Mouse (Mus musculus): ENCODE results near the gene Bhlhe40. TPM values are rescaled to one million over a fixed set of nuclear protein-coding genes. Genes with fewer than 3 reads are reported as not detected.
A peak's percentile ranks its signal among the peaks of the same experiment; 100 is the strongest.

Bhlhe40 gene
- total RNA-seq (2014; rRNA removed): 8.8 and 10.8 TPM in 2 replicates
- polyA plus RNA-seq (2015; fragmentation: Nextera tagmentation; extraction: Ambion mirVana): 5.9 and 7.9 TPM in 2 replicates

DNA sequence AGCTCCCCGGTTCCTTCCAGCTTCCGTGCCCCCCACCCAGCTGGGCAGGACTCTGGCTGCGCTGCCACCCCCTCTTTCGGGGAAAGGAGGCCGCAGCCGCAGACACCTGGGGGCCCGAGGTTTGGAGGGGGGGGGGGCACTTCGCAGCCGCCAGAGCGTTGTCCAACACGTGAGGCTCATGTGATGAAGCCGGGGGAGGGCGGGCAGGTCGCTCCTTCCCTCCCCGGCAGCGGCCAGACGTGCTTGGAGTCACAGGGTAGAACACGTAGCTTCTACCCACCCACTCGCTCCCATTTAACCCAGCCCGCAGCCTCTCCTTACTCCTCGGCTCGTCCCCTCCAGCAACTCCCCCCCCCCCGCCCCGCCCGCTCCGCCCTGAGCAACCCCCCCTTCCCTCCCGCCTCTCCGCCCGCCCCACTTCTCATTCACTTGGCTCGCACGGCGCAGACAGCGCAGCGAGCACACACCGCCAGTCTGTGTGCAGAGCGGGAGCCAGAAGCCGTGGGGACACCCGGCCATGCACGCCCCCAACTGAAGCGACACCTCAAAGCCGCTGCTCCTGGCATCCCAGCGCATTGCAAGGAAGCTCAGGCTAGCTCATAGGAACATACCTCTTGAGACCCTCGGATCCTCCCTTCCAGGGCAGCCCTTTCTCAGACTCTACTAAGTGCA, at the start of gene Bhlhe40:
Bhlhe40 (plus strand) TSS at position 424 of the 672 bp plus-strand sequence.
- Histone ChIP-seq H3K4me2 (ENCODE audit: low read depth, low read length, poor library complexity, severe bottlenecking) (peak within 1 kb of the TSS; percentile 86), H3K4me1 (ENCODE audit: insufficient read depth, low read length) (0 out of 2 replicates have a peak, but pooled peaks cover 7% of the 10 kb centered on the region), H3K36me3 (ENCODE audit: insufficient read depth, low read length) (peaks cover 7% of the 10 kb centered on the region; the same call in 1 of the 2 replicates), H3K27ac (ENCODE audit: low read depth, low read length) (peak within 1 kb of the TSS; percentile 90), H3K9ac (replicated peaks; ENCODE audit: low read length, poor library complexity, severe bottlenecking) (peak within 1 kb of the TSS; percentile 77), H3K4me3 (ENCODE audit: low read depth, low read length) (peak within 1 kb of the TSS; percentile 61), H3K9me3 (ENCODE audit: low read length) (no peaks in the 10 kb centered on the region), H3K27me3 (ENCODE audit: insufficient read depth, low read length) (no peaks in the 10 kb centered on the region)
- peak; percentile 93 for DNase-seq (ENCODE audit: low spot score)
- WGBS: 0% methylated on average over 18 of the region's 43 CpGs
- ATAC-seq (ENCODE audit: low FRiP score): peak; percentile 88
- TF ChIP-seq CTCF (IDR thresholded peaks at IDR 0.05): no peak

DNA sequence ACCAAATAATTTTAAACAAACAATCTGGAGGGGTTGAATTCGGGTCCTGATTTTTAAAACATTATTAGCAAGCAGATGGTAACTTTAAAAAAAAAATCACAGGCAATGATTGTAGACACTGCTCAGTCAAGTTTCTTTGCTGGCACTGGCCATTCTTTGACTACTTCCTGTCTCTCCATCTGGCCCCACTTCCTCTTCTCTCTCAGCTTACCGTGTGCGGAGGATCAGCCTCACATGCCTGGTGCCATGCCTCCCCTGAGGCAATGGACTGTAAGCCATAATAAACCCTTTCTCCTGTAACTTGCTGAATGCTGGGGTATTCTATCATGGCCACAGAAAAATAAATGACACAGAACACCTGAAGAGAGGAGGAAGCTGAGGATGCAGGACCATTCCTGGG, 48.8 kb upstream of the Bhlhe40 start:
- Histone ChIP-seq H3K4me2 (ENCODE audit: low read depth, low read length, poor library complexity, severe bottlenecking) (no peak overlapping the region), H3K27me3 (ENCODE audit: insufficient read depth, low read length) (no peaks in the 10 kb centered on the region), H3K9ac (replicated peaks; ENCODE audit: low read length, poor library complexity, severe bottlenecking) (no peak overlapping the region), H3K4me1 (ENCODE audit: insufficient read depth, low read length) (no peaks in the 10 kb centered on the region), H3K9me3 (ENCODE audit: low read length) (no peaks in the 10 kb centered on the region), H3K36me3 (ENCODE audit: insufficient read depth, low read length) (no peaks in the 10 kb centered on the region), H3K27ac (ENCODE audit: low read depth, low read length) (no peak overlapping the region), H3K4me3 (ENCODE audit: low read depth, low read length) (no peak overlapping the region)
- ATAC-seq (ENCODE audit: low FRiP score) (no peak), DNase-seq (ENCODE audit: low spot score) (no peak)
- no peak for TF ChIP-seq CTCF (IDR thresholded peaks at IDR 0.05)
- 84% methylated on average over 3 of the region's 3 CpGs for WGBS

DNA sequence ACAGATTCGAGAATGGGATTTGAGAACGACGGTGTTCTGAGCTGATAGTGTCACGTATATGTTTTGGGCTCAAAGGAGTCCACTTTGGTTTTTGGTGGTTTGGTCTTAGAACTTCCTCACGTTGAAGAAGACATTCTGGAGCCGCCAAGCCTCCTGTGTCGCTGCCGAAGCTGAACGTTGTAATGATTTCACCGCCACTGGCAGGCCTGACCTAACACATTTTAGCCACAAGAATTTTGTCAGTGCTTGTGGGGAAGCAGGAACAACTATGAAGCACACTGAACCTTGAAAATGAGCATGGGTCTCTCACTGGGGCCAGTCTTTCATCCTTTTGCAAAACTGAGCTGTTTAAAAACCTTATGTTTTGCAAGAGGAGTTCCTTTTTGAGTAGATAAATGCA, 42.4 kb upstream of the Bhlhe40 start:
- H3K9ac ChIP-seq (replicated peaks; ENCODE audit: low read length, poor library complexity, severe bottlenecking): no peak overlapping the region
- no peaks in the 10 kb centered on the region for H3K27me3 ChIP-seq (ENCODE audit: insufficient read depth, low read length)
- no peak for ATAC-seq (ENCODE audit: low FRiP score)
- H3K27ac ChIP-seq (ENCODE audit: low read depth, low read length): no peak overlapping the region
- H3K4me2 ChIP-seq (ENCODE audit: low read depth, low read length, poor library complexity, severe bottlenecking): no peak overlapping the region
- no peaks in the 10 kb centered on the region for H3K36me3 ChIP-seq (ENCODE audit: insufficient read depth, low read length)
- DNase-seq (ENCODE audit: low spot score): no peak
- H3K4me1 ChIP-seq (ENCODE audit: insufficient read depth, low read length): no peaks in the 10 kb centered on the region
- no peak for TF ChIP-seq CTCF (IDR thresholded peaks at IDR 0.05)
- no peaks in the 10 kb centered on the region for H3K9me3 ChIP-seq (ENCODE audit: low read length)
- 90% methylated on average over 10 of the region's 10 CpGs for WGBS
- no peak overlapping the region for H3K4me3 ChIP-seq (ENCODE audit: low read depth, low read length)

DNA sequence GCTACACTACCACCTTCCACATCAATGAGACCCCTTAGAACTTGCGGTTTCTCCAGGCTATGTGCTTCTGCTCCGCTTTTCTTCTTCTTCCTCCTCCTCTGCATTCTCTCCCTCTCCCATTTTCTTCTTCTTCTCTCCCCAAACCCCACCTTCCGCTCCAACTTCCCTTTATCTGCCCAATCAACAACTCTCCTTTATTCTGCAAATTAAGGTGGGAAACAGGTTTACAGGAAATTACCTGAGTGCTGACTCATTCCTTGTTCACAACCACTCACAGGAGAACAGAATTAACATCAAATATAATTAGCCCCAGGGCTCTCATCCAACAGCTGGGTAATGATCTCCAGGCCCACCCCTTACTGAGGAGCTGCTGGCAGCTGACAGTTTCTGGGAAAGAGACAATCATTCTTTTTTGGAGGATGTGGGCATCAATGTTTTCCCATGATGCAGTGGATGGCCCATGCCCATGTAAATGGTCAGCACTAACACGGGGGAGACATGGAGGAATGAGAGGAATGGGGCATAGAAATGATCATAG, 37.3 kb upstream of the Bhlhe40 start:
- H3K27me3 ChIP-seq (ENCODE audit: insufficient read depth, low read length): no peaks in the 10 kb centered on the region
- no peaks in the 10 kb centered on the region for H3K36me3 ChIP-seq (ENCODE audit: insufficient read depth, low read length)
- H3K4me2 ChIP-seq (ENCODE audit: low read depth, low read length, poor library complexity, severe bottlenecking): no peak overlapping the region
- TF ChIP-seq CTCF (IDR thresholded peaks at IDR 0.05): no peak
- H3K4me1 ChIP-seq (ENCODE audit: insufficient read depth, low read length): no peaks in the 10 kb centered on the region
- WGBS: 90% methylated on average over 4 of the region's 4 CpGs
- no peak overlapping the region for H3K4me3 ChIP-seq (ENCODE audit: low read depth, low read length)
- no peak for DNase-seq (ENCODE audit: low spot score)
- no peak overlapping the region for H3K9ac ChIP-seq (replicated peaks; ENCODE audit: low read length, poor library complexity, severe bottlenecking)
- no peak for ATAC-seq (ENCODE audit: low FRiP score)
- no peaks in the 10 kb centered on the region for H3K9me3 ChIP-seq (ENCODE audit: low read length)
- no peak overlapping the region for H3K27ac ChIP-seq (ENCODE audit: low read depth, low read length)

DNA sequence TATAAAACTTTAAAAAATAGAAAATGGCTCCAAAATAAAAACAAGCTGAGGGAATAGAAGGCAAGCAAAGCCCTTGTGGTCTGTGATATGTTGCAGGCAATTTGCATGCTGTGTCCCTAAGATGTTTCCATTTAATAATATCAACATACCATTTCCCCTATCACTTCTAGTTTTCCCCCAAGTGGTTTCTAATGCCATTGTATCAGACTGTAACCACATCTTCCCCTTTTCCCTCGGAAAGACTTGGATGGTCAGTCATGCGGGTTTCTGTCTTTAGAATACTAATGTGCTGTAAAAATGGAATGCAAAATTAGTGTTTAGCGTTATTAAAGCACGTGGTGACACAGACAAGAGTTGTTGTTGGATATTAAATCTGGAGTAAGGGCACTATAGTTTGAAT, 35.5 kb upstream of the Bhlhe40 start:
- no peak overlapping the region for H3K4me2 ChIP-seq (ENCODE audit: low read depth, low read length, poor library complexity, severe bottlenecking)
- no peaks in the 10 kb centered on the region for H3K4me1 ChIP-seq (ENCODE audit: insufficient read depth, low read length)
- 91% methylated on average over 4 of the region's 4 CpGs for WGBS
- DNase-seq (ENCODE audit: low spot score) (no peak), ATAC-seq (ENCODE audit: low FRiP score) (no peak)
- TF ChIP-seq CTCF (IDR thresholded peaks at IDR 0.05): no peak
- no peak overlapping the region for H3K4me3 ChIP-seq (ENCODE audit: low read depth, low read length)
- H3K27me3 ChIP-seq (ENCODE audit: insufficient read depth, low read length): no peaks in the 10 kb centered on the region
- no peak overlapping the region for H3K27ac ChIP-seq (ENCODE audit: low read depth, low read length)
- H3K9ac ChIP-seq (replicated peaks; ENCODE audit: low read length, poor library complexity, severe bottlenecking): no peak overlapping the region
- H3K9me3 ChIP-seq (ENCODE audit: low read length): no peaks in the 10 kb centered on the region
- no peaks in the 10 kb centered on the region for H3K36me3 ChIP-seq (ENCODE audit: insufficient read depth, low read length)

DNA sequence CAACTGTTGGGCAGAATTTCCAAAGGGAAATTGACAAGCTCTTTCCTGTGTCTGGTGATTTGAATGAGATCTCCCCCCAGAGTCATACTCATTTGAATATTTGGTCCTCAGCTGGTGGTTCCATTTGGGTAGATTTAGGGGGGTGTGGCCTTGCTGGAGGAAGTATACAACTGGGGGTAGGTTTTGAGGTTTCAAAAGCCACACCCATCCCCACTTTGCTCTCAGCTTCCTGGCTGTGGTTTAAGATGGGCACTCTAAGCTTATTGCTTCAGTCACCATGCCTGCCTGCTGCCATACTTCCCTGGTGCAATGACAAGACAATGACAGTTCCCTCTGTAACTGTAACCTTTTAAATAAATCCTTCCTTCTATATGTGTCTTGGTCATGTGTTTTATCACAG, 29.7 kb upstream of the Bhlhe40 start:
- H3K27me3 ChIP-seq (ENCODE audit: insufficient read depth, low read length): no peaks in the 10 kb centered on the region
- H3K9me3 ChIP-seq (ENCODE audit: low read length): no peaks in the 10 kb centered on the region
- H3K4me1 ChIP-seq (ENCODE audit: insufficient read depth, low read length): no peaks in the 10 kb centered on the region
- DNase-seq (ENCODE audit: low spot score) (no peak), ATAC-seq (ENCODE audit: low FRiP score) (no peak)
- no peak overlapping the region for H3K27ac ChIP-seq (ENCODE audit: low read depth, low read length)
- no peak overlapping the region for H3K4me3 ChIP-seq (ENCODE audit: low read depth, low read length)
- no peak overlapping the region for H3K4me2 ChIP-seq (ENCODE audit: low read depth, low read length, poor library complexity, severe bottlenecking)
- H3K36me3 ChIP-seq (ENCODE audit: insufficient read depth, low read length): no peaks in the 10 kb centered on the region
- no peak for TF ChIP-seq CTCF (IDR thresholded peaks at IDR 0.05)
- H3K9ac ChIP-seq (replicated peaks; ENCODE audit: low read length, poor library complexity, severe bottlenecking): no peak overlapping the region
